Mouse (Mus musculus) heart, adult 10 weeks (tissue): ENCODE results near the gene Olfr395. TPM values are rescaled to one million over a fixed set of nuclear protein-coding genes. Genes with fewer than 3 reads are reported as not detected.

Experiments used
- polyA plus RNA-seq: library from polyadenylated mRNA; stranded (reverse); fragments of 350-450 nt; fragmentation: Illumina TruSeq; extraction: RNeasy Lipid Tissue Mini Kit (QIAGEN cat#74804); gene quantifications from one replicate; pipeline ENCODE4 v1.2.3, GENCODE M21; 2014; ENCODE audit warnings: low read depth, low replicate concordance

The Olfr395 gene
- polyA plus RNA-seq: not detected

GRCm38 (mm10) chr11:73909199-73909598 is at the start of gene Olfr395:
Gene Olfr395, minus strand, starts transcription at chr11:73909299.

GRCm38 (mm10) chr11:73936377-73936776 is 27.3 kb upstream of the Olfr395 start, which contains the start of gene Olfr23:
Gene Olfr23, plus strand, starts transcription at chr11:73936677.

GRCm38 (mm10) chr11:73890671-73891070 is 18.4 kb downstream of the Olfr395 start, which contains the start of gene Olfr394:
Gene Olfr394, minus strand, starts transcription at chr11:73890771.

Other genes with a start within 250 kb of the Olfr395 start
- not detected for gene Zfp735, start 220.5 kb downstream of the Olfr395 start, polyA plus RNA-seq
- not detected for gene Olfr389, start 128.6 kb downstream of the Olfr395 start, polyA plus RNA-seq
- not detected for gene Olfr390, start 126.3 kb downstream of the Olfr395 start, polyA plus RNA-seq
- gene Olfr391-ps, start 106.2 kb downstream of the Olfr395 start, polyA plus RNA-seq: not detected
- gene Olfr392, start 92.2 kb downstream of the Olfr395 start, polyA plus RNA-seq: not detected
- not detected for gene Olfr393, start 57.8 kb downstream of the Olfr395 start, polyA plus RNA-seq
- not detected for gene Olfr394, start 18.5 kb downstream of the Olfr395 start, polyA plus RNA-seq
- gene Olfr23, start 27.4 kb upstream of the Olfr395 start, polyA plus RNA-seq: not detected
- gene Olfr397, start 51.5 kb upstream of the Olfr395 start, polyA plus RNA-seq: not detected
- not detected for gene Olfr398, start 81.1 kb upstream of the Olfr395 start, polyA plus RNA-seq
- gene Olfr139, start 147.3 kb upstream of the Olfr395 start, polyA plus RNA-seq: not detected
- gene Olfr399, start 147.3 kb upstream of the Olfr395 start, polyA plus RNA-seq: not detected
- not detected for gene Zfp616, start 160.7 kb upstream of the Olfr395 start, polyA plus RNA-seq
- not detected for gene Olfr401, start 204.4 kb upstream of the Olfr395 start, polyA plus RNA-seq
- gene Olfr402, start 244.2 kb upstream of the Olfr395 start, polyA plus RNA-seq: not detected